Mouse (Mus musculus) stomach, embryonic 16.5 days (tissue): ENCODE data around the gene Gm44973. TPM values are rescaled to one million over a fixed set of nuclear protein-coding genes. Genes with fewer than 3 reads are reported as not detected.
"Not testable (repeated sequence)": the region's sequence is repeated elsewhere in the genome, so short reads cannot be mapped to it uniquely, and the experiment has no call there.

ENCODE experiments used
- ATAC-seq: fragments of 200-750 bp; cut with Nextera tagmentation; 2 replicates; pipeline ENCODE4 v1.8.0; 2017; ENCODE audit warnings: moderate number of reproducible peaks, moderate TSS enrichment; ENCODE audit not compliant: insufficient read depth, low FRiP score
- H3K27ac ChIP-seq: fragments of 300-500 bp; sonication (generic); 2 replicates; pipeline ENCODE4 v1.5.1; 2014; ENCODE audit warnings: low read length
- H3K27me3 ChIP-seq: fragments of 300-500 bp; sonication (generic); 2 replicates; pipeline ENCODE4 v1.6.1; 2014; ENCODE audit warnings: low read length, control low read depth, mixed read lengths; ENCODE audit not compliant: control insufficient read depth, insufficient read depth
- H3K36me3 ChIP-seq: fragments of 300-500 bp; sonication (generic); 2 replicates; pipeline ENCODE4 v1.6.1; 2014; ENCODE audit warnings: low read length; ENCODE audit not compliant: control insufficient read depth, insufficient read depth
- H3K4me1 ChIP-seq: fragments of 300-500 bp; sonication (generic); 2 replicates; pipeline ENCODE4 v1.6.1; 2014; ENCODE audit warnings: low read length, control low read depth, mixed read lengths; ENCODE audit not compliant: control insufficient read depth, insufficient read depth
- H3K4me2 ChIP-seq: fragments of 300-500 bp; sonication (generic); 2 replicates; pipeline ENCODE4 v1.6.1; 2014; ENCODE audit warnings: low read depth, low read length, mixed read lengths
- H3K4me3 ChIP-seq: fragments of 300-500 bp; sonication (generic); replicated peaks from 2 replicates; pipeline ENCODE4 v1.5.1; 2014; ENCODE audit warnings: mild to moderate bottlenecking, low read length
- H3K9ac ChIP-seq: fragments of 300-500 bp; sonication (generic); 2 replicates; pipeline ENCODE4 v1.6.1; 2014; ENCODE audit warnings: low read length
- H3K9me3 ChIP-seq: fragments of 300-500 bp; sonication (generic); replicated peaks from 2 replicates; pipeline ENCODE4 v1.6.1; 2016; ENCODE audit warnings: low read length, control low read depth; ENCODE audit not compliant: control insufficient read depth
- WGBS: fragments of 180-500 bp; shearing (Covaris S2); extraction: QIAGEN DNeasy Blood & Tissue Kit; methylation state at CpG from one replicate; pipeline ENCODE4 v1.1.7; 2014; 5-methylcytosine and 5-hydroxymethylcytosine counted together
- polyA plus RNA-seq: library from polyadenylated mRNA; unstranded; fragments of >200 nt; fragmentation: Nextera tagmentation; extraction: Ambion mirVana; gene quantifications from 2 replicates; pipeline ENCODE4 v1.2.1, GENCODE M21; 2015

Gm44973 gene
- polyA plus RNA-seq, 1 experiment from 2014 or later, result 1.3 TPM

DNA sequence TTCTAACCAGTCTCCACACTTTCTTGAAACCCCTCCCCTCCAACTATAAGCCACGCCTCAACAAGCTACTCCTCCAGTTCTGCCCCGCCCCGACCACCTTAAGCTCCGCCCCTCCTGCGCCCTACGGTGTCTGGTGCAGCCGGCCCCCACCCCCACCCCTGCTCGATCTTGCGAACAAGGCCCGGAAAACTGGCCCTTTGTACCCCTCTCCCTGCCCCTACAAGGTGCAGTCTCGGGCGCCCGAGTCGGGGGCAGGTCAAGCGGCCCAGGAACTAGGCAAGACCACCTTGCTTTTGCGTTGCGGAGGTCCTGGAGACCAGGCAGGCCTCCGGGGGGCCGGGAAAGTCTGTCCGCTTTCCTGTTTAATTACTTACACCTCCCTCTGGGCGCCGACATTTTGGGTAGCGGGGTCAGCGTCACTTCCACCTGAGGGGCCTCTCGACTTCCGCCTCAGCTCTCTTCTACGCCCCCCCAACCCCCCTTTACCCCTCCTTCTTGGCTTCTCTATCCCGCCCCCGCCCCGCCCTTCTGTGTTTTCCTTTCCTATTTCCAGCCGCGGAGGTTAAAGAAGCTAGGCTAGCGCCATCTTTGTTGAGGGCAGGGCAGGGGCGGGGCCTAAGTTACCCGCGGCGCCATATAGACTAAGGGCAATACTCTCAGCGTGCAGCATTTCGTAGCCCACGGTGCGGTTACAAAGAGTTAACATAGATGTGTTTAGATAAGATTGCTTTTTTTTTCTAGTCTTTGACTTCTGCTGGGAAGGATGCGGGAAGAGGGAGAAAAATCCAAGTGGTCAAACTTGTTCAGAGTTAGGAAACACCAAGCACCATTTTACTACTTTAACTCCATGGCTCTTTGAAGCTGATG is 812 bp upstream of the Gm44973 start, which contains the start of the genes Zfp524 and Fiz1:
Gene Zfp524, plus strand, starts transcription at position 165 of the 867 bp plus-strand sequence.
Gene Fiz1, minus strand, starts transcription at position 447 of the 867 bp plus-strand sequence.
- peak; percentile 84 for ATAC-seq

DNA sequence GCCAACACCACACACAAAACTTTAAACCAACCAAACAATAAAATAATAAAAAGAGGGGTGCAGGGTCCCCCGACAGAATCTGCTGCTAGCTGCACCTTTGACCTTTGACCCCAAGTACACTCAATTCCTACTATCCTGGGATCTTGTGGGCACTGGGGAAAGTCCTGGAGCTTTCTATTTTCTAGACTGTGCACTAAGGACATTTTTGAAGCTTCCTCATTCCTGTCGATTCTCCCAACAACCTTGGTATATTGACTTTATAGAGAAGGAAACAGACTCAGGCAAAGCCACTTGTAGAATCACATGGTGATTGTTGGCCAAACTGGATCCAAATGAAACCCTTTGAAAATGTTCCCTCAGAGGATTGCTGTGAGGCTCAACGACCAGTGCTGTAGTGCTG is 761 bp downstream of the Gm44973 start:
- peaks cover 16% of the 10 kb centered on the region for H3K36me3 ChIP-seq
- peak overlapping the region; percentile 83 for H3K4me3 ChIP-seq
- peak overlapping the region; percentile 63 for H3K4me2 ChIP-seq
- peak overlapping the region; percentile 95 for H3K27ac ChIP-seq
- peak overlapping the region; percentile 76 for H3K9ac ChIP-seq
- peaks cover 12% of the 10 kb centered on the region for H3K4me1 ChIP-seq
- no peaks in the 10 kb centered on the region for H3K27me3 ChIP-seq
- H3K9me3 ChIP-seq, result no peaks in the 10 kb centered on the region
- ATAC-seq, result no peak
- WGBS, result 55% methylated on average over 3 of the region's 3 CpGs

More for the DNA sequence above, 812 bp upstream of the Gm44973 start, which contains the start of the genes Zfp524 and Fiz1:
- H3K9me3 ChIP-seq, result no peaks in the 10 kb centered on the region
- peak within 1 kb of the TSS; percentile 63 for H3K4me2 ChIP-seq
- H3K27ac ChIP-seq, result peak within 1 kb of the TSS; percentile 95
- H3K9ac ChIP-seq, result peak within 1 kb of the TSS; percentile 89
- H3K27me3 ChIP-seq, result no peaks in the 10 kb centered on the region
- peaks cover 30% of the 10 kb centered on the region for H3K36me3 ChIP-seq
- under 1% methylated on average over 42 of the region's 42 CpGs for WGBS
- peak within 1 kb of the TSS; percentile 83 for H3K4me3 ChIP-seq
- H3K4me1 ChIP-seq, result peaks cover 9% of the 10 kb centered on the region

DNA sequence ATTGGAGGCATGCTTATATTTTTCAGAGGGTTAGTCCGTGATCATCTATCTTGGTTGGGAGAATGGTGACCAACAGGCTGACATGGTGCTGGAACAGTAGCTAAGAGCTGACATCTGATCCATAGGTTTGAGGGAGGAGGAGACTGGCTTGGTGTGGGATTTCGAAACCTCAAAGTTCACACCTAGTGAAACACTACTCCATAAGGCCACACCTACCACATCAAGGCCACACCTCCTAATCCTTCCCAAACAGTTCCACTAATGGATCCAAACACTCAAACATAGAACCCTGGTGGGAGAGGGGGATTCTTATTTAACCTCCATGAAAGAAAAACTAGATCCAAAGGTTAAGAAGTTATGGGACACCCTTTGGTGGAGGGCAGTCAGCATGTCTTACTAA is 1.6 kb downstream of the Gm44973 start:
- no peak overlapping the region for H3K27ac ChIP-seq
- 100% methylated on average over 2 of the region's 2 CpGs for WGBS
- no peak overlapping the region for H3K9ac ChIP-seq
- H3K27me3 ChIP-seq, result no peaks in the 10 kb centered on the region
- peaks cover 7% of the 10 kb centered on the region for H3K36me3 ChIP-seq
- H3K4me1 ChIP-seq, result peaks cover 20% of the 10 kb centered on the region
- ATAC-seq, result no peak
- H3K4me3 ChIP-seq, result no peak overlapping the region
- H3K9me3 ChIP-seq, result no peaks in the 10 kb centered on the region
- no peak overlapping the region for H3K4me2 ChIP-seq

- no peak overlapping the region for H3K9ac ChIP-seq
- H3K9me3 ChIP-seq, result no peaks in the 10 kb centered on the region
- H3K36me3 ChIP-seq, result peaks cover 6% of the 10 kb centered on the region
- no peaks in the 10 kb centered on the region for H3K27me3 ChIP-seq
- H3K4me2 ChIP-seq, result no peak overlapping the region
- 88% methylated on average over 16 of the region's 16 CpGs for whole genome bisulfite sequencing
- no peak for ATAC-seq
- H3K4me3 ChIP-seq, result no peak overlapping the region
- H3K27ac ChIP-seq, result no peak overlapping the region
- peaks cover 20% of the 10 kb centered on the region for H3K4me1 ChIP-seq
These were observed 2.1 kb downstream of the Gm44973 start for GRCm38 (mm10) chr7:5017352-5017751.

GRCm38 (mm10) chr7:5017931-5018330 is 2.6 kb downstream of the Gm44973 start:
- no peak overlapping the region for H3K4me2 ChIP-seq
- WGBS, result 97% methylated on average over 21 of the region's 21 CpGs
- H3K9ac ChIP-seq, result no peak overlapping the region
- ATAC-seq, result no peak
- H3K27me3 ChIP-seq, result no peaks in the 10 kb centered on the region
- no peaks in the 10 kb centered on the region for H3K9me3 ChIP-seq
- no peak overlapping the region for H3K4me3 ChIP-seq
- peaks cover 6% of the 10 kb centered on the region; the same call in 1 of the 2 replicates for H3K36me3 ChIP-seq
- H3K4me1 ChIP-seq, result peaks cover 20% of the 10 kb centered on the region
- no peak overlapping the region for H3K27ac ChIP-seq

GRCm38 (mm10) chr7:5019576-5019975 is 4.3 kb downstream of the Gm44973 start:
- not testable (repeated sequence) for H3K27me3 ChIP-seq, ATAC-seq, H3K36me3 ChIP-seq, H3K9me3 ChIP-seq
- peak overlapping the region; percentile 85 for H3K4me2 ChIP-seq
- H3K4me1 ChIP-seq, result peaks cover 20% of the 10 kb centered on the region
- 32% methylated on average over 8 of the region's 8 CpGs for WGBS
- peak overlapping the region; percentile 84 for H3K4me3 ChIP-seq
- peak overlapping the region; percentile 97 for H3K9ac ChIP-seq
- H3K27ac ChIP-seq, result peak overlapping the region; percentile 91

- peak within 1 kb of the TSS; percentile 91 for H3K27ac ChIP-seq
- peak within 1 kb of the TSS; percentile 85 for H3K4me2 ChIP-seq
- peak; percentile 91 for ATAC-seq
- peaks cover 6% of the 10 kb centered on the region; the same call in 1 of the 2 replicates for H3K36me3 ChIP-seq
- peak within 1 kb of the TSS; percentile 84 for H3K4me3 ChIP-seq
- no peaks in the 10 kb centered on the region for H3K27me3 ChIP-seq
- H3K4me1 ChIP-seq, result peaks cover 20% of the 10 kb centered on the region
- H3K9me3 ChIP-seq, result no peaks in the 10 kb centered on the region
- WGBS, result under 1% methylated on average over 49 of the region's 49 CpGs
- H3K9ac ChIP-seq, result peak within 1 kb of the TSS; percentile 97
These were observed 4.8 kb downstream of the Gm44973 start, which contains the start of the genes Zfp865 and Ccdc106 for GRCm38 (mm10) chr7:5020000-5020681. Gene Zfp865 (plus strand): TSS chr7:5020376. Gene Ccdc106 (plus strand): TSS chr7:5020553.

GRCm38 (mm10) chr7:5020685-5021084 is 5.4 kb downstream of the Gm44973 start:
- H3K27me3 ChIP-seq, result no peaks in the 10 kb centered on the region
- H3K4me2 ChIP-seq, result peak overlapping the region; percentile 85
- H3K27ac ChIP-seq, result peak overlapping the region; percentile 91
- no peaks in the 10 kb centered on the region for H3K9me3 ChIP-seq
- peak overlapping the region; percentile 97 for H3K9ac ChIP-seq
- peak overlapping the region; percentile 84 for H3K4me3 ChIP-seq
- peaks cover 20% of the 10 kb centered on the region for H3K4me1 ChIP-seq
- H3K36me3 ChIP-seq, result peaks cover 6% of the 10 kb centered on the region; the same call in 1 of the 2 replicates
- WGBS, result 0% methylated on average over 15 of the region's 15 CpGs
- ATAC-seq, result no peak
